Mouse (Mus musculus) midbrain, embryonic 12.5 days (tissue): ENCODE results near the gene Exoc6. TPM values are rescaled to one million over a fixed set of nuclear protein-coding genes. Genes with fewer than 3 reads are reported as not detected.

Experiments
- ATAC-seq: fragments of 200-750 bp; cut with Nextera tagmentation; 2 replicates; pipeline ENCODE4 v1.8.0; 2017; ENCODE audit warnings: low read depth, moderate TSS enrichment, moderate library complexity; ENCODE audit not compliant: low FRiP score
- H3K27ac ChIP-seq: fragments of 300-500 bp; sonication (generic); replicated peaks from 2 replicates; pipeline ENCODE4 v1.5.1; 2016; ENCODE audit warnings: mild to moderate bottlenecking
- H3K27me3 ChIP-seq: fragments of 300-500 bp; sonication (generic); 2 replicates; pipeline ENCODE4 v1.6.1; 2016; ENCODE audit warnings: mild to moderate bottlenecking
- H3K36me3 ChIP-seq: fragments of 300-500 bp; sonication (generic); 2 replicates; pipeline ENCODE4 v1.6.1; 2016
- H3K4me1 ChIP-seq: fragments of 300-500 bp; sonication (generic); 2 replicates; pipeline ENCODE4 v1.6.1; 2016
- H3K4me2 ChIP-seq: fragments of 300-500 bp; sonication (generic); replicated peaks from 2 replicates; pipeline ENCODE4 v1.6.1; 2016; ENCODE audit warnings: mild to moderate bottlenecking, moderate library complexity
- H3K4me3 ChIP-seq: fragments of 300-500 bp; sonication (generic); 2 replicates; pipeline ENCODE4 v1.5.1; 2016; ENCODE audit warnings: mild to moderate bottlenecking
- H3K9ac ChIP-seq: fragments of 300-500 bp; sonication (generic); replicated peaks from 2 replicates; pipeline ENCODE4 v1.6.1; 2016; ENCODE audit warnings: mild to moderate bottlenecking, moderate library complexity
- H3K9me3 ChIP-seq: fragments of 300-500 bp; sonication (generic); 2 replicates; pipeline ENCODE4 v1.6.1; 2016; ENCODE audit warnings: mild to moderate bottlenecking
- whole genome bisulfite sequencing: fragments of 180-500 bp; shearing (Covaris S2); methylation state at CpG from one replicate; pipeline ENCODE4 v1.1.7; 2016; 5-methylcytosine and 5-hydroxymethylcytosine counted together
- polyA plus RNA-seq: library from polyadenylated mRNA; unstranded; fragments of >200 nt; fragmentation: Nextera tagmentation; extraction: Ambion mirVana; gene quantifications from 2 replicates; pipeline ENCODE4 v1.2.1, GENCODE M21; 2016

Exoc6 gene
- polyA plus RNA-seq: 7.2 and 8.7 TPM in 2 replicates

- no peaks in the 10 kb centered on the region for H3K36me3 ChIP-seq
- H3K9ac ChIP-seq: peak within 1 kb of the TSS; percentile 72
- WGBS: 1% methylated on average over 74 of the region's 89 CpGs
- 0 out of 2 replicates have a peak within 1 kb of the TSS, but pooled peaks have one; percentile 44 for H3K27ac ChIP-seq
- no peaks in the 10 kb centered on the region for H3K9me3 ChIP-seq
- 0 out of 2 replicates have a peak, but pooled peaks cover 3% of the 10 kb centered on the region for H3K4me1 ChIP-seq
- peak within 1 kb of the TSS; percentile 80 for H3K4me3 ChIP-seq
- peak within 1 kb of the TSS; percentile 80 for H3K4me2 ChIP-seq
- ATAC-seq: peak; percentile 92
- H3K27me3 ChIP-seq: peaks cover 41% of the 10 kb centered on the region
These were observed at the start of gene Exoc6 for GRCm38 (mm10) chr19:37550101-37551039. Gene Exoc6, plus strand, starts transcription at chr19:37550418.

GRCm38 (mm10) chr19:37502996-37503395 lies 47.2 kb upstream of the Exoc6 start:
- no peak overlapping the region for H3K4me3 ChIP-seq
- ATAC-seq: no peak
- H3K9me3 ChIP-seq: no peaks in the 10 kb centered on the region
- H3K9ac ChIP-seq: no peak overlapping the region
- H3K36me3 ChIP-seq: no peaks in the 10 kb centered on the region
- H3K27me3 ChIP-seq: no peaks in the 10 kb centered on the region
- H3K4me1 ChIP-seq: no peaks in the 10 kb centered on the region
- no peak overlapping the region for H3K4me2 ChIP-seq
- 86% methylated on average over 8 of the region's 8 CpGs for WGBS
- no peak overlapping the region for H3K27ac ChIP-seq

GRCm38 (mm10) chr19:37506066-37506465 lies 44.2 kb upstream of the Exoc6 start:
- H3K4me3 ChIP-seq: no peak overlapping the region
- H3K4me1 ChIP-seq: no peaks in the 10 kb centered on the region
- H3K27ac ChIP-seq: no peak overlapping the region
- H3K27me3 ChIP-seq: no peaks in the 10 kb centered on the region
- H3K9ac ChIP-seq: no peak overlapping the region
- no peak overlapping the region for H3K4me2 ChIP-seq
- no peak for ATAC-seq
- no peaks in the 10 kb centered on the region for H3K36me3 ChIP-seq
- 80% methylated on average over 7 of the region's 7 CpGs for WGBS
- no peaks in the 10 kb centered on the region for H3K9me3 ChIP-seq

- Histone ChIP-seq H3K9me3 (no peaks in the 10 kb centered on the region), H3K9ac (no peak overlapping the region), H3K27ac (no peak overlapping the region), H3K4me1 (no peaks in the 10 kb centered on the region), H3K27me3 (no peaks in the 10 kb centered on the region), H3K4me3 (no peak overlapping the region), H3K4me2 (no peak overlapping the region), H3K36me3 (no peaks in the 10 kb centered on the region)
- no peak for ATAC-seq
- 66% methylated on average over 5 of the region's 5 CpGs for WGBS
These were observed 43.6 kb upstream of the Exoc6 start for GRCm38 (mm10) chr19:37506614-37507013.

GRCm38 (mm10) chr19:37509725-37510124 lies 40.5 kb upstream of the Exoc6 start:
- Histone ChIP-seq H3K36me3 (no peaks in the 10 kb centered on the region), H3K27ac (no peak overlapping the region), H3K27me3 (no peaks in the 10 kb centered on the region), H3K9ac (no peak overlapping the region), H3K4me2 (no peak overlapping the region), H3K4me1 (no peaks in the 10 kb centered on the region), H3K4me3 (no peak overlapping the region), H3K9me3 (no peaks in the 10 kb centered on the region)
- WGBS: 18% methylated on average over 11 of the region's 11 CpGs
- ATAC-seq: no peak

GRCm38 (mm10) chr19:37514811-37515292 lies 35.4 kb upstream of the Exoc6 start:
- Histone ChIP-seq H3K4me2 (no peak overlapping the region), H3K4me3 (no peak overlapping the region), H3K9ac (no peak overlapping the region), H3K36me3 (no peaks in the 10 kb centered on the region), H3K4me1 (no peaks in the 10 kb centered on the region), H3K27me3 (no peaks in the 10 kb centered on the region; the same call in 1 of the 2 replicates), H3K9me3 (no peaks in the 10 kb centered on the region), H3K27ac (no peak overlapping the region)
- no peak for ATAC-seq
- 66% methylated on average over 7 of the region's 7 CpGs for WGBS

GRCm38 (mm10) chr19:37517419-37517818 lies 32.8 kb upstream of the Exoc6 start:
- Histone ChIP-seq H3K4me2 (no peak overlapping the region), H3K27ac (no peak overlapping the region), H3K9ac (no peak overlapping the region), H3K4me3 (no peak overlapping the region), H3K27me3 (no peaks in the 10 kb centered on the region; the same call in 1 of the 2 replicates), H3K4me1 (no peaks in the 10 kb centered on the region), H3K9me3 (no peaks in the 10 kb centered on the region), H3K36me3 (no peaks in the 10 kb centered on the region)
- ATAC-seq: no peak
- 85% methylated on average over 7 of the region's 7 CpGs for whole genome bisulfite sequencing

GRCm38 (mm10) chr19:37520740-37521433 lies 29.3 kb upstream of the Exoc6 start:
- Histone ChIP-seq H3K36me3 (no peaks in the 10 kb centered on the region), H3K9me3 (no peaks in the 10 kb centered on the region), H3K4me1 (no peaks in the 10 kb centered on the region), H3K27me3 (no peaks in the 10 kb centered on the region; the same call in 1 of the 2 replicates), H3K27ac (no peak overlapping the region), H3K4me2 (no peak overlapping the region), H3K9ac (no peak overlapping the region), H3K4me3 (no peak overlapping the region)
- 65% methylated on average over 18 of the region's 18 CpGs for WGBS
- no peak for ATAC-seq

GRCm38 (mm10) chr19:37521434-37521781 lies 28.8 kb upstream of the Exoc6 start:
- ATAC-seq: no peak
- no peak overlapping the region for H3K4me2 ChIP-seq
- no peaks in the 10 kb centered on the region for H3K4me1 ChIP-seq
- no peaks in the 10 kb centered on the region for H3K36me3 ChIP-seq
- H3K9me3 ChIP-seq: no peaks in the 10 kb centered on the region
- no peaks in the 10 kb centered on the region; the same call in 1 of the 2 replicates for H3K27me3 ChIP-seq
- H3K27ac ChIP-seq: no peak overlapping the region
- 74% methylated on average over 2 of the region's 2 CpGs for WGBS
- H3K4me3 ChIP-seq: no peak overlapping the region
- H3K9ac ChIP-seq: no peak overlapping the region

GRCm38 (mm10) chr19:37523280-37524062 lies 26.7 kb upstream of the Exoc6 start:
- no peak overlapping the region for H3K4me2 ChIP-seq
- ATAC-seq: no peak
- no peaks in the 10 kb centered on the region for H3K9me3 ChIP-seq
- no peaks in the 10 kb centered on the region for H3K27me3 ChIP-seq
- H3K27ac ChIP-seq: no peak overlapping the region
- H3K9ac ChIP-seq: no peak overlapping the region
- H3K4me1 ChIP-seq: no peaks in the 10 kb centered on the region
- no peak overlapping the region for H3K4me3 ChIP-seq
- H3K36me3 ChIP-seq: no peaks in the 10 kb centered on the region
- WGBS: 83% methylated on average over 15 of the region's 15 CpGs

- Histone ChIP-seq H3K4me2 (no peak overlapping the region), H3K9ac (no peak overlapping the region), H3K27ac (no peak overlapping the region), H3K36me3 (no peaks in the 10 kb centered on the region), H3K27me3 (no peaks in the 10 kb centered on the region), H3K4me1 (no peaks in the 10 kb centered on the region), H3K4me3 (no peak overlapping the region), H3K9me3 (no peaks in the 10 kb centered on the region)
- no peak for ATAC-seq
- 87% methylated on average over 11 of the region's 11 CpGs for WGBS
These were observed 24.3 kb upstream of the Exoc6 start for GRCm38 (mm10) chr19:37525925-37526324.
